24 mouse cellular contexts compared by ENCODE assay signal in the genomic region with DNA sequence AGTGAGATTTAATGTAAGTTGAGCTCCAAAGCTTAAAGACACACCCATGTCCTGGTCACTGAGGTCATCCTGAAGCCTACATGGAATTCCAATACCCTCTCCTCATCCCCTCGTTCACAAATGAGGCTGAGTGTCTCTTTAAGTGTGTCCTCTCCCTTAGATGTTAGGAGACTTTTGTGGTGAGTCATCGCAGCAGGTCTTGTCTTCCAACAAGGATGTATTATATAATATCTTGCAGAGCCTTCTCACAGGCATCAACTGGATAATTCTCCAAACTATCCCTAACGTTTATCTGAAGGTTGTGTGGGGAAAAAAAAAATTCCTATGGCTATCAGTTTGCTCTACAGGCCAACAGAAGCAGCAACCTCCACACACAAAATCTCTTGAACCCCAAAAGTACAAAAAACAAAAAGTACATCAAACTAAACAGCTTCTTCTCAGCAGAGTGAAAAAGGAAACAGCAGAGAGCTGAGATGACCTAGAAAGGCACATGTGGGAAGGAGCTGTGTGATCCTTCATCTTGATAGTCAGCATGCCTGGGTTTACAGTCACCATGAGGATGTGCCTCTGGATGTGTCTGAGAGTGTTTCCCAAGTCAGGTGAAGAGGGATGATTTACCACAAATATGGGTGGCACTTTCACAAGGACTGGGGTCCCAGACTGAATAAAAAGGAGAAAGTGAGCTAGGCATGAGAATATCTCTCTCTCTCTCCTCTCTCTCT. TPM values are rescaled to one million over a fixed set of nuclear protein-coding genes. Genes with fewer than 3 reads are reported as not detected.
DNase-seq lines count a peak whose midpoint lies in the region; ATAC-seq and TF ChIP-seq lines count a peak whose summit lies in the region.
"Had no signal": no experiment of that assay in that cellular context is flagged by ENCODE, and none has a peak within 500 bp of the region (broad histone marks: within the 10 kb centered on the region; RNA-seq: fewer than 3 reads in every experiment).

No protein-coding gene starts in this region.

- no peaks in the 10 kb centered on the region for H3K9me3 ChIP-seq in liver, embryonic 14.5 days (ENCODE audit: control insufficient read depth, low read length)
- H3K9me3 ChIP-seq in hindbrain, embryonic 10.5 days = no peaks in the 10 kb centered on the region
- H3K9me3 ChIP-seq: embryonic facial prominence, embryonic 13.5 days; forebrain, embryonic 15.5 days; heart, embryonic 13.5 days; hindbrain, embryonic 15.5 days; midbrain, embryonic 13.5 days had no signal

- peaks cover 31 to 35% of the 10 kb centered on the region in 2 experiments for H3K4me1 ChIP-seq in liver, embryonic 14.5 days (replicated peaks; ENCODE audit: control insufficient read depth in 2 of 2, insufficient read depth in 2 of 2, low read length in 1 of 2)
- H3K4me1 ChIP-seq in hindbrain, embryonic 10.5 days (replicated peaks) = no peaks in the 10 kb centered on the region
- H3K4me1 ChIP-seq: embryonic facial prominence, embryonic 13.5 days; forebrain, embryonic 15.5 days; hindbrain, embryonic 15.5 days; midbrain, embryonic 13.5 days had no signal

- intact Hi-C loops in left cerebral cortex, postnatal 4 days (cut with DNase I) = no loop called here

- H3K27ac ChIP-seq in liver, embryonic 14.5 days = peak overlapping the region; percentile 25; the same call in 1 of the 2 replicates
- H3K27ac ChIP-seq in hindbrain, embryonic 10.5 days = no peak overlapping the region
- H3K27ac ChIP-seq: embryonic facial prominence, embryonic 13.5 days; forebrain, embryonic 15.5 days; heart, embryonic 13.5 days; hindbrain, embryonic 15.5 days; layer of hippocampus, adult 2 months; midbrain, embryonic 13.5 days had no signal

- ATAC-seq in liver, embryonic 14.5 days (ENCODE audit: insufficient read depth) = no peak
- ATAC-seq: forebrain, embryonic 15.5 days; lung, postnatal 0 days; midbrain, embryonic 13.5 days had no signal

- no peak for TF ChIP-seq EP300 in liver, embryonic 14.5 days (IDR thresholded peaks at IDR 0.05; ENCODE audit: low read depth)

- no peaks in the 10 kb centered on the region for H3K36me3 ChIP-seq in liver, embryonic 14.5 days (replicated peaks; ENCODE audit: control insufficient read depth, insufficient read depth, low read depth)
- no peaks in the 10 kb centered on the region for H3K36me3 ChIP-seq in hindbrain, embryonic 10.5 days
- H3K36me3 ChIP-seq: embryonic facial prominence, embryonic 13.5 days; forebrain, embryonic 15.5 days; heart, embryonic 13.5 days; hindbrain, embryonic 15.5 days; midbrain, embryonic 13.5 days had no signal

- H3K4me2 ChIP-seq in liver, embryonic 14.5 days (ENCODE audit: low read depth) = no peak overlapping the region
- H3K4me2 ChIP-seq: embryonic facial prominence, embryonic 13.5 days; forebrain, embryonic 15.5 days; heart, embryonic 13.5 days; hindbrain, embryonic 15.5 days; midbrain, embryonic 13.5 days had no signal

- H3K27me3 ChIP-seq in liver, embryonic 14.5 days (ENCODE audit: control insufficient read depth, insufficient read depth, low read length) = no peaks in the 10 kb centered on the region
- H3K27me3 ChIP-seq in hindbrain, embryonic 10.5 days (ENCODE audit: insufficient read depth, poor library complexity, severe bottlenecking) = no peaks in the 10 kb centered on the region
- H3K27me3 ChIP-seq: embryonic facial prominence, embryonic 13.5 days; forebrain, embryonic 15.5 days; heart, embryonic 13.5 days; hindbrain, embryonic 15.5 days; midbrain, embryonic 13.5 days had no signal

- H3K9ac ChIP-seq in liver, embryonic 14.5 days (replicated peaks) = no peak overlapping the region
- H3K9ac ChIP-seq: embryonic facial prominence, embryonic 13.5 days; forebrain, embryonic 15.5 days; heart, embryonic 13.5 days; hindbrain, embryonic 15.5 days; midbrain, embryonic 13.5 days had no signal

- no peak for TF ChIP-seq CTCF in liver, embryonic 14.5 days (IDR thresholded peaks at IDR 0.05; ENCODE audit: low read depth)

- peak; percentile 32 to 36 for DNase-seq in left cerebral cortex, adult 9 months (ENCODE audit: low spot score in 2 of 2)
- no peak for DNase-seq in left cerebral cortex, postnatal 4 days
- DNase-seq in Muller cell, postnatal 12 days (ENCODE audit: inconsistent ontology term) = peak; percentile 20
- DNase-seq in brain, adult 2 months (ENCODE audit: low read depth, low spot score) = peak; percentile 73
- no peak for DNase-seq in liver, embryonic 14.5 days (ENCODE audit: low read depth in 3 of 3, low spot score in 3 of 3)
- DNase-seq in lung, postnatal 4 days = no peak
- no peak for DNase-seq in hindbrain, embryonic 10.5 days (ENCODE audit: low spot score)
- DNase-seq: adrenal gland, adult 2 months; cerebellum, adult 9-11 months; heart, adult 18-20 months; heart, postnatal 36 days; kidney, adult 18-20 months; kidney, postnatal 10 days; layer of hippocampus, postnatal 36 days; spleen, adult 18-20 months; thymus, postnatal 36 days had no signal

- H3K4me3 ChIP-seq in liver, embryonic 14.5 days (ENCODE audit: insufficient read depth in 1 of 2, low read depth in 2 of 2, low read length in 2 of 2) = no peak overlapping the region
- H3K4me3 ChIP-seq in hindbrain, embryonic 10.5 days = no peak overlapping the region
- H3K4me3 ChIP-seq: embryonic facial prominence, embryonic 13.5 days; forebrain, embryonic 15.5 days; heart, embryonic 13.5 days; hindbrain, embryonic 15.5 days; layer of hippocampus, adult 2 months; midbrain, embryonic 13.5 days had no signal

- 68% methylated on average over 3 of the region's 3 CpGs for WGBS in liver, embryonic 14.5 days (ENCODE audit: insufficient replicate concordance)
- WGBS in hindbrain, embryonic 10.5 days = 81% methylated on average over 3 of the region's 3 CpGs

RNA-seq across cellular contexts. Expression of a gene that starts 56.4 kb away (rescaled TPM):
- total RNA-seq in left cerebral cortex, postnatal 4 days (2021) = not detected
- polyA plus RNA-seq in liver, embryonic 14.5 days (2012; rRNA removed) = 2.0 and 2.1 TPM in 2 replicates
- 1.7 and 2.2 TPM in 2 replicates for polyA plus RNA-seq in liver, embryonic 14.5 days (2014; fragmentation: Nextera tagmentation; extraction: Ambion mirVana)
- polyA plus RNA-seq in hindbrain, embryonic 10.5 days (2016; fragmentation: Nextera tagmentation; extraction: Ambion mirVana) = 0.20 TPM in 1 of 2 replicates, not detected in the other
- total RNA-seq: adrenal gland, adult 2 months; layer of hippocampus, adult 2 months; layer of hippocampus, postnatal 36 days had no signal
- polyA plus RNA-seq: adrenal gland, adult 2 months; embryonic facial prominence, embryonic 13.5 days; forebrain, embryonic 15.5 days; hindbrain, embryonic 15.5 days; neural tube, embryonic 14.5 days had no signal

Comparison
In these comparisons a context has a peak if more than half of its experiments do, and no peak if none do; other contexts are left out.
1. DNase-seq: peak in left cerebral cortex, adult 9 months (2 of 2), Muller cell, postnatal 12 days (single experiment) and brain, adult 2 months (single experiment); none in left cerebral cortex, postnatal 4 days (single experiment), liver, embryonic 14.5 days (0 of 3), lung, postnatal 4 days (0 of 2) and hindbrain, embryonic 10.5 days (single experiment).